Mouse (Mus musculus) urinary bladder, postnatal 0 days (tissue): ENCODE data around the gene Dhps. TPM values are rescaled to one million over a fixed set of nuclear protein-coding genes. Genes with fewer than 3 reads are reported as not detected.

Source experiments
- microRNA-seq: library from miRNA; unstranded; fragments of <30 nt; microRNA quantifications from one replicate; pipeline ENCODE4, GENCODE M21; 2016
- polyA plus RNA-seq: library from polyadenylated mRNA; unstranded; fragments of >200 nt; fragmentation: Nextera tagmentation; extraction: Ambion mirVana; gene quantifications from 2 replicates; pipeline ENCODE4 v1.2.1, GENCODE M21; 2015

The Dhps gene
- polyA plus RNA-seq, result 35.2 and 40.8 TPM in 2 replicates

GRCm38 (mm10) chr8:85071514-85072281 is at the start of gene Dhps:
Gene Dhps (plus strand): TSS chr8:85071757.

DNA sequence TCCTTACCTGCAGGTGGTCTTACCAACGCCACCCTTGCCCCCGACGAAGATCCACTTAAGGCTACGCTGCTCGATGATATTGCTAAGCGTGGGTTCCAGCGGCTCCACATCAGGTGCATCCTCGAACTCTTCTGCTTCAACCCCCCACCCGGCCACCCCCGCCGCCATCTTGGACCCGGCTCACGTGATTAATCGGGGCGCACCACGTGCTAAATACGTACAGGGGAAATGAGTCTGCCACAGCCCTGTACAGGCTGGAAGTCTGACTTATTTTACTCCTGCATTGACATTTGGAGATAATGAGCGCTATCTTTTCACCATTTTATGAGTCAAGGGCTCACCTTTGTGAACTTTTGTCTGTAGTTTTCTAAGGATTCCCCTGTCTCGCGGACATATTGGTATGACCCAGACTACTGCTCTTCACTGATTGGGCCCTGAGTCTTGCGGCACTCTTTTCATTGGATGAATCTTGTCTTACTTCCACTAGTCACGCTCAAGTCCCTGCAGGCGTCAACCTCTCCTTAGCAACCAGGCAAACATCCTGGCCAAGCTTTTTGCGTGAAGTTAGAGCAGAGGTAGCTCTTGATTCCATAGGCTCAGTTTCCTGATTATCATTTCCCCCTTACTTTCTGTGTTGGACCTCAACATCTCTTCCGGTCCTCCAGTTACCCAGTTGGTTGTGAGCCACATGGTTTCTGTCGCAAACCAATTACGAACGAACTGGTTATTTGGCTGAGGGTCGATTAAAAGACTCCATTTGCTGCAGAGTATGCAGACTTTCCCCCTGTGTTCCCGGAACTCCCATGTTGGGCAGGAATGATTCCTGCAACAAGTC is 46.2 kb upstream of the Dhps start, which contains the start of gene Asna1:
Asna1 (minus strand) TSS at position 184 of the 835 bp plus-strand sequence.

GRCm38 (mm10) chr8:85026670-85027515 is 44.7 kb upstream of the Dhps start, which contains the start of gene Trir:
Gene Trir (plus strand): TSS chr8:85026823.

DNA sequence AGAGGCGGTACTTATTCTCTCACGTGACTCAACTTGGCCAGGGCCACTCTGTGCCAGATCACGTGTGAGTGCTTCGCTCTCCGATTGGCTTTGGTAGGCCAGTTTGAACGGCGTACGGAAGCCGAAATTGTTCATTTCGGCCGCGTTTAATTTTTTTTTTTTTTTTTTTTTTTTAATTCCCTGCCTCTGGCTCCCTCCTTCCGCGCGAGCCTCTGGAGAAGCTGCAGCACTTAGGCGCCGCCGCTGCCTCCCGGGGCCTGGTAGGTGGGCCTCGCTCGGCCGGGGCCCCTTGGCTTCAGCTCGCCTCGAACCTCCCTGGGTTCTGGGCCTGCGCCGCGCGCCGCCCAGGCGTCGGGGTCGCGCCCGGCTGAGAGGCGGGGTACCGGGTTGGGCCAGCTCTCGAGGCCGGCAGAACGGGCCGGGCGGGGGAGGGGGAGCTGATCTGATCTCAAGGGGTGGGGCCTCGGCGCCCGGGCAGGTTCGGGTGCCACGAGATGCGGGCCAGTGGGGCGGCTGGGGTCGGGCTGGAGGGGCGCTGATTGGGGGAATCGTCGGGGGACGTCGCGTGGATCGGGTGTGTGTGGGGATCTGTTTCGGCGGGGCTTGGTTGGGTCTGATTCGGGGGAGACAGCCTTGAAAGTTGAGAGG is 34.7 kb upstream of the Dhps start, which contains the start of gene Tnpo2:
Tnpo2 (plus strand) TSS at position 198 of the 648 bp plus-strand sequence.

DNA sequence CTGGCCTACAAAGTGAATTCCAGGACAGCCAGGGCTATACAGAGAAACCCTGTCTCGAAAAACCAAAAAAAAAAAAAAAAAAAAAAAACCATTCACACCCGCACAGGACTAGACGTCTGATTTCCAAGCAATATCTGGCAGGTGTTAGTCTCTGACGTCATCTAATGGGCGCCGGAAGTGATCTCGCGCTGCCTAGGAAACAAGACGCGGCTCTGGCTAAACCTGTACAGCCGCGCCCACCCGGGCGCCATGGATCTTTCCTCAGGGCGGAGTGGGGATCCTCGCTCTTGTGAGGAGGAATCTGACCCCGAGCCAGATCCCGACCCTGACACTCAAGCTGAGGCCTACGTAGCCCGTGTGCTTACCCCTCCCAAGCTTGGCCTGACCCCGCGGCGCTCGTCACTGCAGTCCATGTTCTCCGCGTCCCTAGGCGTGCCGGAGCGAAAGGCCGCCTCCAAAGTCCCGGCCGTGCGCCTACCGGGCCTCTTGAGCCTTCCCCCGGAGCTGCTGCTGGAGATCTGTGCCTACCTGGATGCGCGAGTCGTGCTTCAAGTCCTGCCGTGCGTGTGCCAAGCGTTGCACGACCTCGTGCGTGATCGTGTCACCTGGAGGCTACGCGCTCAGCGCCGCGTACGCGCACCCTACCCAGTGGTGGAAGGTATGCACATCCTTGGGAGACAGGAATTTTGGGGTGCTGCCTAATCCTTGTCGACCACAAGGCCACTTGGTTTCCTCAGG is 11.5 kb upstream of the Dhps start, which contains the start of gene Fbxw9:
Fbxw9 (plus strand) TSS at position 177 of the 738 bp plus-strand sequence.

DNA sequence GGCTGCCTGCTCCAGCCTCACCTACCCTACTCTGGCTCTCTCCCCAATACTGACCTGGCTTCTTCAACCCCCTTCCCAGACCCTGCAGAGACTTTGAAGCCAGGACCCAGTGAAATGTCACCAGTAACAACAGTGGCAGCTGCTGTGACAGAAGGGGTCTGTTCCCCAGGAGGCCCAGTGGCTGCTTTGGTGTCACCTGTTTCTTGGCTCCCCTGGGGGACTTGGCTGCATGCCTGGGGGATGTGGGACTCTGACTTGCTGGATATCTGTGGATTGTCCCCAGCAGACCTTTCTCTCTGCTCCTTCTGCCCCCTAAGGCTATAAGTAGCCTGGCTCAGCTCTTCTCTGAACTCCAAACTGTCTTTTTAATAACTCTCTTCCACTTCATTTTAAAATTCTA is 3.6 kb upstream of the Dhps start, which contains the start of gene Gm5741:
Gm5741 (minus strand) TSS at position 1 of the 400 bp plus-strand sequence.

DNA sequence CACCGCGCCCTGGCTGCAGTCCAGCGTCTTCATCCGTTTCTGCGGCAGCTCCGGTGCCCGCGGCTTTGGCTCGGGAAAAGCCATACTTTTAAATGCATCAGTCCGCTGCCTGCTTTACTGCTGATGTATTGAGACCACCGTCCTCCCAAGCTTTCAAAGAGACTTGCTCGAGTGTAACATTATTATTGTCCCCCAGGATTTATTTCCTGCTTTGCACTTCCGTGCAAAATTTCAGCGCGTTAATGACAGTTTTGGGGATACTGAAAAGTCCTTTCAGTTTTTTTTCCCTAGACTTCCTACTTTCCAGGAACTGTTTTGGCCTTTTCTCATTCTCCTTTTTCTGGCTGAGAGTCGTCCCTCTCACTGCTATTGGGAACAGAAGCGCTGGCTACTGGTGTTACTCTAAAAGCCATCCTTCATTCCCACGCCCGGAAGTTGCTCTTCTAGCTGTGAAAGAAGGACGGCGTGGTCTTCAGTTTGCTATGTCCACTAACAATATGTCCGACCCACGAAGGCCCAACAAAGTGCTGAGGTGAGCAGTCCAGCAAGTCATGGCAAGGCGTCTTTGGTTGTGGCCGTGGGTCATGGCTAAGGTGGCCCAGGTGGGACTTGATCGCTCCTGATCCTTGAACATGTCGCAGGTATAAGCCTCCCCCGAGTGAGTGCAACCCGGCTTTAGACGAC is 9.1 kb downstream of the Dhps start, which contains the start of gene Wdr83os:
Wdr83os (plus strand) TSS at position 209 of the 684 bp plus-strand sequence.

GRCm38 (mm10) chr8:85081216-85081555 is 9.6 kb downstream of the Dhps start, which contains the start of gene Wdr83:
Gene Wdr83 (minus strand): TSS chr8:85081306.

DNA sequence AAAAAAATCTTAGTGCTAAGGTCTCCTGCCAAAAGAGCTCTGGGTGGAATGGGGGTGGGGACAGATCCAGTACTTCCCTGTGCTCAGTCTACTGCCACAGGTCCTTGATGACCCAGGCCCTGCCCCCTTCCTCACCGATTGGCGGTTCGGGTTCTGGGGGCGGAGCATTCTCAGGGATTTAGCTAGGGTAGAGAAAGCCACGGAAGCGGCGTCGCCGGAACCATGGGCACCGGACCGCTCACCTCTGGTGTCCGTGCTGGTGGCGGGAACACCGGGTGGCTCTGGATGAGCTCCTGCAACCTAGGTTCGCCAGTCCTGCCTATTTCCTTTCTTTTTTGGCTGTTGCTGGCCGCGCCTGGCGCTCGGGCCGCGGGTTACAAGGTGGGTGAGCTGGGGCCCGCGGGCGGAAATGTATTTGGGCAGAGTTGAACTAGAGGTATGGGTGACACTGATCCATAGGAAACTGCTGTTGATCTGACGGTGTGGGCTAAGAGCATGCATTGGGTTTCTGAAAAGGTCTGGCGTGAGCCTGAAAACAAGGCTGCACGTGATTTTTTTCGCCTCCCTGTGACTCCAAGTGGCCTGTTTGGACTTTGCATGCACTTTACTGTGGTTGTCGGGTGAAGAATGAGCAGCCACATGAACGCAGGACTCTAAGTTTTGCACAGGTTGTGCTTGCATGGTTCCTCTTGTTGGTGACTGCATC is 11.7 kb downstream of the Dhps start, which contains the start of gene Man2b1:
Man2b1 (plus strand) TSS at position 163 of the 706 bp plus-strand sequence.

DNA sequence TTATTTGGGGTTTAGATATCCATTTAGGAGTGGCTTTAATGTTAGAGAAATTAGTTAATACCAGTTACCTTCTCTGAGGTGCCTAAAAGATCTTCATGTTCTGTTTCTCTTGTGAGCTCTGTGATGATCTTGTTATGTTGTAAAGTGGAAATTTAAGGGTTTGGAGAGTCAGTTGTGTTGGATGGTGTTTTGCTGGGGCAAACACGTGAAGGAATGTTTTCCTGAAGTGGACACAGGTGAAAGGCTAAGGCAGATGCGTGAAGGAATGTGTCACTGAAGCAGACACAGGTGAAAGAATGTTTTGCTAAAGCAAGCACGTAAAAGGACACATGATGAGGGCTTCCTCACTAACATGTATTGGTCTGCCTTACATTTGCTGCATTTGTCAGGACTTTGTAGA is 51.4 kb downstream of the Dhps start, which contains the start of gene Zfp791:
Zfp791 (minus strand) TSS at position 101 of the 400 bp plus-strand sequence.

Small RNA genes lying within 50 kb of the gene (microRNA-seq; reads per million reads assigned to microRNA genes)
- not detected for gene Gm23388
- not detected for gene Mir7070

Other genes with a start within 250 kb of the Dhps start
- 1.9 and 3.5 TPM in 2 replicates for gene Dand5, start 248.9 kb upstream of the Dhps start, polyA plus RNA-seq
- gene Gadd45gip1, start 240.2 kb upstream of the Dhps start, polyA plus RNA-seq, result 28.0 and 29.7 TPM in 2 replicates
- 83.9 and 85.7 TPM in 2 replicates for gene Rad23a, start 231.1 kb upstream of the Dhps start, polyA plus RNA-seq
- 351 and 422 TPM in 2 replicates for gene Calr, start 224.8 kb upstream of the Dhps start, polyA plus RNA-seq
- gene Farsa, start 214.8 kb upstream of the Dhps start, polyA plus RNA-seq, result 41.1 and 45.6 TPM in 2 replicates
- gene Syce2, start 199.6 kb upstream of the Dhps start, polyA plus RNA-seq, result 15.2 and 20.5 TPM in 2 replicates
- gene Gcdh, start 177.8 kb upstream of the Dhps start, polyA plus RNA-seq, result 14.2 and 14.6 TPM in 2 replicates
- gene Klf1, start 169.8 kb upstream of the Dhps start, polyA plus RNA-seq, result 0.18 and 0.27 TPM in 2 replicates
- 12.4 and 16.0 TPM in 2 replicates for gene Dnase2a, start 163.2 kb upstream of the Dhps start, polyA plus RNA-seq
- gene Mast1, start 134.4 kb upstream of the Dhps start, polyA plus RNA-seq, result 0.29 and 0.31 TPM in 2 replicates
- 0.13 TPM in 1 of 2 replicates, not detected in the other for gene Rtbdn, start 124.8 kb upstream of the Dhps start, polyA plus RNA-seq
- 0.68 TPM in 1 of 2 replicates, not detected in the other for gene Gm49661, start 102.3 kb upstream of the Dhps start, polyA plus RNA-seq
- 273 and 312 TPM in 2 replicates for gene Prdx2, start 102.2 kb upstream of the Dhps start, polyA plus RNA-seq
- gene Rnaseh2a, start 102.0 kb upstream of the Dhps start, polyA plus RNA-seq, result 64.5 and 71.3 TPM in 2 replicates
- gene Junb, start 93.0 kb upstream of the Dhps start, polyA plus RNA-seq, result 87.6 and 102 TPM in 2 replicates
- 20.5 and 20.7 TPM in 2 replicates for gene Hook2, start 81.2 kb upstream of the Dhps start, polyA plus RNA-seq
- gene Best2, start 57.2 kb upstream of the Dhps start, polyA plus RNA-seq, result not detected in 2 replicates
- gene Asna1, start 46.5 kb upstream of the Dhps start, polyA plus RNA-seq, result 65.8 and 66.1 TPM in 2 replicates
- 79.0 and 83.5 TPM in 2 replicates for gene Trir, start 44.9 kb upstream of the Dhps start, polyA plus RNA-seq
- 23.5 and 26.1 TPM in 2 replicates for gene Tnpo2, start 34.8 kb upstream of the Dhps start, polyA plus RNA-seq
- 32.7 and 34.1 TPM in 2 replicates for gene Fbxw9, start 11.7 kb upstream of the Dhps start, polyA plus RNA-seq
- gene Gm5741, start 3.8 kb upstream of the Dhps start, polyA plus RNA-seq, result not detected in 2 replicates
- gene Wdr83os, start 9.0 kb downstream of the Dhps start, polyA plus RNA-seq, result 111 and 116 TPM in 2 replicates
- gene Wdr83, start 9.5 kb downstream of the Dhps start, polyA plus RNA-seq, result 22.6 and 23.3 TPM in 2 replicates
- 31.1 and 48.4 TPM in 2 replicates for gene Man2b1, start 11.5 kb downstream of the Dhps start, polyA plus RNA-seq
- 1.5 and 1.9 TPM in 2 replicates for gene Zfp791, start 51.3 kb downstream of the Dhps start, polyA plus RNA-seq
- not detected in 2 replicates for gene Cks1brt, start 80.2 kb downstream of the Dhps start, polyA plus RNA-seq
- not detected in 2 replicates for gene Olfr371, start 154.2 kb downstream of the Dhps start, polyA plus RNA-seq
- gene Orc6, start 227.9 kb downstream of the Dhps start, polyA plus RNA-seq, result 41.2 and 47.7 TPM in 2 replicates
- gene Vps35, start 228.0 kb downstream of the Dhps start, polyA plus RNA-seq, result 111 and 128 TPM in 2 replicates